Mouse (Mus musculus): ENCODE measurements around the gene Arl8b. TPM values are rescaled to one million over a fixed set of nuclear protein-coding genes. Genes with fewer than 3 reads are reported as not detected.

Arl8b gene
- total RNA-seq, 2 experiments from 2014 or later, result 112 to 122 TPM

DNA sequence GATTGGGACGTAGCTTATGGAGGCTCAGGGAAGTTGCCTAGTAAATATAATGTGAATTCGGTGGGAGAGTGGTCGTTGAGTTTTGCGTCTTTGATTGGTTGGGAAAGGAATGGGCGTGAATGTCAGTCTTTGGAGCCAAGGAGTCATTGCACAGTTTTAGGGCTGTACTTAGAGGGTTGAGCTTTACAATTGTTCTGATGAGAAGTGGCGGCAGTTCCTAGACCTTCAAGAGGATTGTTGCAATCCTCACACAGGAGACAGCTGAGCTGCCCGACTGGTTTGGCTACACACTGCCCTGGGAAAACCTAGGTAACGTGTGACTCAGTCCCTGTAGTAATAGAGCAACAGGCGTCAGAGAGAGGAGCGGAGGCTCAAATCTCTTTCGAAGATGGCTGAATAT, 1.2 kb downstream of the Arl8b start:
- intact Hi-C loops (cut with DNase I), result no loop called here
- DNase-seq, result no peak

DNA sequence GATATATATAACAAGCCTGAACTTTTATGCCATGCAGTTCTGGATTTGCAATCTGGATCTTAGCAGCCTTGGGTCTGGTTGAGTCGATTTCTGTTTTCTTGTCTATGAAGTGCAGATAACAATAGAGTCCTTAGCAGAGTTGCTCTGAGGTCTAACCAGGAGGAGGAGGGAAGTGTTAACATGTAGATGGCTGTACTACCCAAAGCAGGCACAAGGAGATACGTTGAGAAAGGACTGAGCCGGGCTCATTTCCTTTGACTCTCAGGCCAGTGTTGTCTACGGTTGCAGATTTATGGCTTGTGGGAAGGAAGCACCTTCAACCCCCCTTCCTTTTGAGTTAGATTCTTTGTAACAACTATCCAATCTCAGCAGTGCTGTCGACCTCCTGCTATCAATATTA, 1.9 kb downstream of the Arl8b start:
- DNase-seq, result no peak
- intact Hi-C loops (cut with DNase I), result no loop called here

DNA sequence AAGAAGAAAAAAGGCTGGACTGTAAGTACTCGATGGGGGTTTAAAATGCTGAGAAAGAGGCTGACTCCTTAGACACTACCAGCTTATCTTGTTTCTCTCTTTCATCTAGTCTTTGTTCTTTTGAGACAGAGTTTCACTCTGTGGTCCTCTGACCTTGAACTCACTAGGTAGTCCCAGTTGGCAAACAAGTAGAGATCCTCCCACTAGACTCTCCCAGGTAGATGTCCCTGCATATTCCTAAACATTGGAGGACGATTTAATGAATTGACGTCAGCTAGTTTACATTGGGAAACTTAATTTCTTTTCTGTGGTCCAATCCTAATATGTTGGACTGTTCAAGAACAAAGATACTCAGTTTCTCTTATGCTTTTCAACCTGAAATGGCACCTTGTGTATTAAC, 2.7 kb downstream of the Arl8b start:
- intact Hi-C loops (cut with DNase I), result no loop called here
- DNase-seq, result no peak

DNA sequence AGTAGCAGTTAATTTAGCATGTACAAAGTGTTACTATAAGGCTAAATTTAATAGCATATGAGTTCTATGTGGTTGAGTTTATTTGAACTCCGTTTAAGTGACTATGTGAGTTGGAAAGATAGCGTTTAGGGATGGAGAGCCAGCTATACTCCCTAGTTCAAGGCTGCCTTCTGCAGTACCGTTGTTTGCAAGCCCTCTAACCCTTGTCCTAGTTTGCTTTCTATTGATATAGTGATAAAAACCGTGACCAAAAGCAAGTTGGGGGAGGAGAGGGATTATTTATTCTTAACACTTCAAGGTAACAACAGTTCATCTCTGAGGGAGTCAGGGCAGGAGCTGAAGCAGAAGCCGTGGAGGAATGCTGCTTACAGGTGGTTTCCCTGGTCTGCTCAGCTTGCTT, 8.6 kb downstream of the Arl8b start:
- DNase-seq, result no peak
- intact Hi-C loops (cut with DNase I), result no loop called here

DNA sequence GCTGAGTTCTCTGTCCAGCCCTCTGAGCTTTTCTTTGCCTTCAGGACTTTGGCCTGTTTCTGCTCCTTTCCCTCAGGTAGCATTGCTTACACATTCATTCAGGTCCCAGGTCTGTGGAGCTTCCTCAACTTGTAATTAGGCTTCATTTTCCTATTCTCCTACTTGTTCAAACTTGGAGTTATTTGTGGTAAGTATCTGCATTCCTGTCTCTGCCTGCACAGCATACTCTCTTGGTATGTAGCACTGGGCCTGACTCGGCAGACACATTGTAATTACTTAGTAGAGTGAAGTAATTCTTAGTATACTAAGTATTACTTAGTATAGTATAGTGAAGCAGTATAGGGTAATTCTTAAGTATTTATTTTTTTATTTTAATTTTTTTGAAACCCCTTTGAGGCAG, 13.0 kb downstream of the Arl8b start:
- DNase-seq, result no peak
- intact Hi-C loops (cut with DNase I), result no loop called here

DNA sequence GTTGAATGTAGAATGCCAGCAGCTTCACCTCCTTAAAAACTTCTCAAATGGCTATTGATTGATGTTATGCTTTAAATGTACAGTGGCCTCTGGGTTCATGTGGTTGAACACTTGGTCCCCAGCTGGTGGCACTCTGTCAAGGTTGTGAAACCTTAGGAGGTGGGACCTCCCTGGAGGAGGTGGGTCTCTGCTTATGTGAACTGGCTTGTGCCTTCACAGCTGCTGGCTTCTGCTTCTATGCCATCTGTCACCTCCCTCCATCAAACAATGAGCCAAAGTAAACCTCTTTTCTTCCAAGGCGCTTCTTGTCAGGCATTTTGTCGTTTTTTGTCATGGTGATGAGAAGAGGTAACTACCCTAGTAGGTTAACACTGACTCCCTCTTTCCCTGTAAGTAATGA, 13.8 kb downstream of the Arl8b start:
- DNase-seq, result peak; percentile 39
- intact Hi-C loops (cut with DNase I), result no loop called here

DNA sequence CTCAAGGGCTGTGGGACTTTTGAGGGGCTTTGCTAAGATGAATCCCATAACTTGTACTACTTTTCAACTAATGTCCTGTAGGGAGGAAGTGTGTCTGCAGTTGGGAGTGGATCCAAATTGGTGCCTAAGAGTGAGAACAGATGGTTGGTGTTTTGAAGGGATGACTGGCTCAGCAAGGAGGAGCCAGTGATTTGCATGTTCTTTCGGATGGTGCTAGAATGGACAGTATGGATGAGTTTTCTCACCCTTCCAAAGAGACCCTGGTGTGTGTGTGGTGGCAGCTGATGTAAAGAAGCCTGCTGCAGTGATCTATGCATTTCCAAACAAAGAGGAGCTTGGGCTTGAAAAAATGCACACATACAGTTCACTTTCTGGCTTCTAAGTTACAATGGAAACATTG, 22.3 kb downstream of the Arl8b start:
- intact Hi-C loops (cut with DNase I), result no loop called here

DNA sequence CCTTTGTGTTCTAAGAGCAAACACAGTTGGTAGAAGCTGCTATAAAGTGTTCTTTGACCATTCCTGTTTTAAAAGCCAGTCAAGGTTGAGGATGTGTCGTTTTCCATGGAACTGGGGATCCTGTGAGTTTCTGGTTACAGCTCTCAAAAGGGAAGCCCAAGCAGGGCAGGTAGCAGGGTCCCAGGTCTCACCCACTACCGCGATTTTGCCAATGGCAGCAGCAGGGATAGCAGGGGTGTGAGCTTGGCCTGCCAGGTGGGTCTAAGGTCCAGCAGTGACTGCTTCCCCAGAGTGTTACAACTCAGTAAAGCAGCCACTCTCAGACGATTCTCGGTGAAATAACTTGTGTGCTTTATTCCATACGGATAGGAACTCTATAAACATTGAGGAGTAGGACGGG, 23.0 kb downstream of the Arl8b start:
- intact Hi-C loops (cut with DNase I), result no loop called here

More for the DNA sequence above, 22.3 kb downstream of the Arl8b start:
- DNase-seq, result no peak

DNA sequence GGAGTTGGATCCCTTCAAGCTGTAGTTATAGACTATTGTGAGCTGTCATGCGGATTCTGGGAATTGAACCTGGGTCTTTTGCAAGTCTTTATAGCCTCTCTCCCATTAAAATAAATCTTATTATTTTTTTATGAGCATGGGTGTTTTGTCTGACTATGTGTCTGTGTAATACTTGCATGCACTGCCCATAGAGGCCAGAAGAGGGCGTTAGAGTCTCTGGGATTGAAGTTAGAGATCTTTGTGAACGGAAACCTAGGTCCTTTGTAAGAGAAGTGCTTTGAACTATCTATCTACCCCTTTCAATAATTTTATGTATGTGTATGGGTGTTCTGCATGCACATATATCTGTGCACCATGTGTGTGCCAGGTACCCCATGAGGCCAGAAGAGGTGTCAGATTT, 24.5 kb downstream of the Arl8b start:
- intact Hi-C loops (cut with DNase I), result no loop called here

More for the DNA sequence above, 23.0 kb downstream of the Arl8b start:
- DNase-seq, result no peak

DNA sequence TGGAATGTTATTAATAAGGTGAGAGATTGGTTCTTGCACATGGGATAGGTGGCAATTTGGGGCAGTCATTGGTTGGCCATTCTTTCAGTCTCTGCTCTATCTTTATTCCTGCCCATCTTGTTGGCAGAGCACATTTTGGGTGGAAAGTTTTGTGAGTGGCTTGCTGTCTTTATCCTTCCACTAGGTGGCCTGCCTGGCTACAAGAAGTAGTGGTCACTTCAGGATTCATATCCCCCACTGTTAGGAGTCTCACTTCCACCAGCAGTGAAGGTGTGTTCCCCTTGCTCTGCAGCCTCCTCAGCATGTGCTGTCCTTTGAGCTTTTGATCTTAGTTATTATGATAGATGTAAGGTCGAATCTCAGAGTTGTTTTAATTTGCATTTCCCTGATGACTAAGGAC, 25.9 kb downstream of the Arl8b start:
- intact Hi-C loops (cut with DNase I), result no loop called here

More for the DNA sequence above, 24.5 kb downstream of the Arl8b start:
- DNase-seq, result no peak

DNA sequence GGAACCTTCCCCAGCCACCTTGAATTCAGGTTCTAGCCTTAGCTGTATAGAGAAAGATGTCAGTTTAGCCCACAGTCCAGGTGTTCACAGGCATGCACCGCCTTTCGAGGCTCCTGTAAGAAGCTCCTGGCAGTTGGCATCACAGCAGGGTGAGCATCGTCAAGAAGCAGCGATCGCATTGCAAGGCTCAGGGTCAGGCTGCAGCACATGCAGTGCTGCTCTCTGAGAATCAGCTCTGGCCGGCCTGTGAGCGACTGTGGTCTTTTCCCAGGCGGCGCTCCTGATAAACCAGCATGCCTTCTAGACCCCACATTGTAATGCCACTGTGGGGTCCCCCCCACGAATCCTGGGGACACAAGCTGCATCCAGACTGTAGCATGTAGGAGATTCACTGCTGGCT, 27.3 kb downstream of the Arl8b start:
- intact Hi-C loops (cut with DNase I), result no loop called here
- DNase-seq, result peak; percentile 8

More for the DNA sequence above, 25.9 kb downstream of the Arl8b start:
- no peak for DNase-seq

DNA sequence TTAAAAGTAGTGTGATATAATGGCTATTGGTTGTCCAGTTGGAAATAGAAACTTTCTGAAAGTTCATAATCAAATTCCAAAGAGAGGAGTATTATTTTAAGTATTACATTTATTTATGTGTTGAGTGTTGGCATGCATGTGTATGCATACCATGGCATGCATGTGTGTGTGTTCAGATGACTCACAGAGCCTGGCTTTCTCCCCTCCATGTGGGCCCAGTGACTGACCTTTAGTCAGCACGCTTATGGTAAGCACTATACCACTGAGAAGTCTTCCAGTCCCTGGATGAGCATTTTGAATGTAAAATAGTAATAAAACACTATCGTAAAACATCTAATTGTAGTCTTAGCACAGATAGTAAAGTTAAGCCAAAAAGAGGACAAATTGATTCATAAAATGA, 29.2 kb downstream of the Arl8b start:
- intact Hi-C loops (cut with DNase I), result no loop called here
- DNase-seq, result no peak

DNA sequence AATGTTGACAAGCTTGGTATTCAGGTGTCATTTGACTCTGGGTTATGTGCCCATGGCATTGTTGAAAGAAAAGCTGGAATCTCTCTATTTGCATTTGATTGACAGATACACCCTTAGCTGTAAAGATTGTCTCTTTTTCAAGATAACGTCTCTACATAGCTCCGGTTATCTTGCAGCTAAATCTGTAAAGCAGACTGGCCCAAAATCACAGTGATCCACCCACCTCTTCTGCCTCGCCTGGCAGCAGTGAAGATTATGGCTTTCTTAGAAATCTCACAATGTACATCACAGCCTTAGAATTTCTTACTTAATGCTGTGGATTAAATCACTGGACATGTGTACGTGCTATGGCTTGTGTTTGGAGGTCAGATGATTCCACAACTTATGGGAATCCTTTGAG, 34.6 kb downstream of the Arl8b start:
- intact Hi-C loops (cut with DNase I), result no loop called here
- DNase-seq, result no peak

DNA sequence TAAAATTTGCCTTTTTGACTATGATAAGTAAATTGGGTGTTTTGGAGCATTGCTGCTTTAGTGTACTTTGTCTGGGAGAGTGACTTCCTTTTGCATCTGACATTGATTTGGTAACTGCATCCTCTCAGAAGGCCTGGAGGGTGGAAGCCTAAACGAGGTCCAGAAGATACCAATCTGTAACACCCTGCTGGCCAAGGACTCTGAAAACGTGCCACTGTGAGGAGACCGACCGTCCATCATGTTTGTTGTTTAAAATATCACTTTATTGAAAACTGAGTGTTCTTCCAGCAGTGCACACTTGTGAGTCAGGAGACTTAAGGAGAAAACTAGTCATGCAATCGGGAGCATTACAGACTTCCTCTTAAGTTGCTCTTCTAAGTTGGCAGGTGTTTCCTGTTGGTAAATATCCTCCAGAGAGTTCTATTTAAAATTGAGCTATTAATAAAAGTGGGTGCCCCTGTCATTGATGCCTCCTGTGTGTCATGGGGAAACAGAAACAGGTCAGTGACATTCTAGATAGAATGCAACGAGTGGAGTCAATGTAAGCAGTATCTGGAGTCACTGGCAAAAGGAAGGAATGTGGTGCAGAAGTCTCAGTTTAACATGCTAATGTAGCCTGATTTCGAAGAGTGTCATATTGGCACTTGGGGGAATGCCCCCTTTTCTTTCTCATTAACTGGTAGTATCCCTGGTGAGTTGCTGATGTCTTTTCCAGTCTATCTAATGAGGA, 42.1 kb downstream of the Arl8b start:
- no peak for DNase-seq
- intact Hi-C loops (cut with DNase I), result no loop called here

DNA sequence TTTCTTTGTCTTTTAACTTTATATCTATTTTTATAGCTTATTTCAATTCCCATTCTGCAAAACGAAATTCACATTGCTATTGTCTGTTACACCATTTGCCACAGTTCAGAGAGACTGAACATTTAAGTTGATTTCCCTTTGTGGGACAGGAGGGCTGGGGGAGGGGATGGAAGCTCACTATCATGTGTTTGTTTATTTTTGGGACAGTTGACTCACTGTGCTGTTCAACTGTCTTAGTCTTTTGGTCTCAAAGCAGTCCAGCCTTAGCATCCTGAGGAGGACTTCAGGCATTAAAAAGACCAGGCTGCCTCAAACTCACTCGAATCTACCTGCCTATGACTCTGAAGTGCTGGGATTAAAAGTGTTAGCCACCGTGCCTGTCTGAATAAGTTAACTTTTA, 43.2 kb downstream of the Arl8b start:
- no peak for DNase-seq
- intact Hi-C loops (cut with DNase I), result no loop called here

DNA sequence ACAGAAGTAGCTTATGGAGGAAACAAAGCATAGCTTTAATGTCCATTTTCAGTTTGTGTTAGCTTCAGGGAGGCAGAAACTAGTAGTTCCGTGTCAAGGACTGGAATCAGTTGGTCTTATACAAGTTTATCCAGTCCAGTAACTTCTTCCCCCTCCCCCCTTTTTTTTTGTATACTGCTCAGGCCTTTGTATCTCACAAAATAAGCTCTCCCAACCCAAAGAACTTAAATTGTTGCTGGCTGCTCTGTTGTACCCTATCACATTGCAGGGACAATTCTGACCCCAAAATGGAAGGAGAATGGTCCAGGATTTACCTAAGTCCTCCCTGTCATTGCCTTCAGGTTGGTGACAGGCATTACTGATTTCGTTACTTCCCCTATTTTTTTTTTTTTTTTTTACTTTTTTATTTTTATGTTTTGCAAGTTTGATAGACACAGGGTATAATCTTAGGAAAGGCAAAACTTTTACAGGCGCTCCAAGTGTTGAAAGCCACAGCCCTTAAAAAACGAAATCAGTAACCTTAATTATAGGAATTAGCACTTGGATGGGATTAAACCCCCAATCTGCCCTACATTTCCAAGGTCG, 44.5 kb downstream of the Arl8b start:
- intact Hi-C loops (cut with DNase I), result no loop called here
- no peak for DNase-seq

DNA sequence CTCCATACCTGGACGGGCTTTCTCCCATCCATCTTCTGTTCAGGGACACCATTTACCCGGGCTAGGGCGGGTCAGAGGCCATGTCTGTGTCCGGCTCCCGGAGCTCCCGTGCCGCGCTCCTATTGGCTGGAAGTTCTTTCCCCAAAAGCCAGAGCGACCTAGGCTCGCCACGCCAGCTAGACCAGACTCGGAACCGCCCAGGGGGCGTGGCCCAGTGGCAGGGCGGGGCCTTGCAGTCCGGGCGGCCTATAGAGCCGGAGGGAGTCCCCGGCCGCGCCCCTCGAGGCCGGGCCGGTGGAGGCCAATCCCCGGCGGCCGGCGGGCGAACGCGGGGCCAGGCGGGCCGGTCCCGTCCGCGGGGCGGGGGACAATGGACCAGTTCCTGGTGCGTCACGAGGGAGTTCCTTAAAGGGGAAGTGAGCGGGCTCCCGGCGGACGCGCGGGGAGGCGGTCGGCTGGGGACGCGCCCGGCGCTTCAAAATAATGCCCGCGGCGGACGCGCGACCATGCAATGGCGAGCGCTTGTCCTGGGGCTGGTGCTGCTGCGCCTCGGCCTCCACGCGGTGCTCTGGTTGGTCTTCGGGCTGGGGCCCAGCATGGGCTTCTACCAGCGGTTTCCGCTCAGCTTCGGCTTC, 45.5 kb downstream of the Arl8b start, which contains the start of gene Edem1:
Gene Edem1 (plus strand): TSS at position 408 of the 635 bp plus-strand sequence.
- peak; percentile 96 for DNase-seq
- intact Hi-C loops (cut with DNase I), result no loop called here

DNA sequence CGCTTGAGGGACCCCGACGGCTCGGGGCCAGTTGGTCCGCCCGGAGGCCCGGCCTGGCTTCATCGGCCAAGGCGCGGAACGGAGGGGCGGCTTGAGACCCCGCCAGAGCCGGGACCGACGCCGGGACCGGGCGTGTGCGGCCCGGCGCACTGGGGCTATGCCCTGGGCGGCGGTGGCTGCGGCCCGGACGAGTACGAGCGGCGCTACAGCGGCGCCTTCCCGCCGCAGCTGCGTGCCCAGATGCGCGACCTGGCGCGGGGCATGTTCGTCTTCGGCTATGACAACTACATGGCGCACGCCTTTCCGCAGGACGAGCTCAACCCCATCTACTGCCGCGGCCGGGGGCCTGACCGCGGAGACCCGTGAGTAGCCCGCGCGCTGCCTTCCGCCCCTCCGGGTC, 46.0 kb downstream of the Arl8b start:
- DNase-seq, result peak; percentile 27
- intact Hi-C loops (cut with DNase I), result no loop called here

DNA sequence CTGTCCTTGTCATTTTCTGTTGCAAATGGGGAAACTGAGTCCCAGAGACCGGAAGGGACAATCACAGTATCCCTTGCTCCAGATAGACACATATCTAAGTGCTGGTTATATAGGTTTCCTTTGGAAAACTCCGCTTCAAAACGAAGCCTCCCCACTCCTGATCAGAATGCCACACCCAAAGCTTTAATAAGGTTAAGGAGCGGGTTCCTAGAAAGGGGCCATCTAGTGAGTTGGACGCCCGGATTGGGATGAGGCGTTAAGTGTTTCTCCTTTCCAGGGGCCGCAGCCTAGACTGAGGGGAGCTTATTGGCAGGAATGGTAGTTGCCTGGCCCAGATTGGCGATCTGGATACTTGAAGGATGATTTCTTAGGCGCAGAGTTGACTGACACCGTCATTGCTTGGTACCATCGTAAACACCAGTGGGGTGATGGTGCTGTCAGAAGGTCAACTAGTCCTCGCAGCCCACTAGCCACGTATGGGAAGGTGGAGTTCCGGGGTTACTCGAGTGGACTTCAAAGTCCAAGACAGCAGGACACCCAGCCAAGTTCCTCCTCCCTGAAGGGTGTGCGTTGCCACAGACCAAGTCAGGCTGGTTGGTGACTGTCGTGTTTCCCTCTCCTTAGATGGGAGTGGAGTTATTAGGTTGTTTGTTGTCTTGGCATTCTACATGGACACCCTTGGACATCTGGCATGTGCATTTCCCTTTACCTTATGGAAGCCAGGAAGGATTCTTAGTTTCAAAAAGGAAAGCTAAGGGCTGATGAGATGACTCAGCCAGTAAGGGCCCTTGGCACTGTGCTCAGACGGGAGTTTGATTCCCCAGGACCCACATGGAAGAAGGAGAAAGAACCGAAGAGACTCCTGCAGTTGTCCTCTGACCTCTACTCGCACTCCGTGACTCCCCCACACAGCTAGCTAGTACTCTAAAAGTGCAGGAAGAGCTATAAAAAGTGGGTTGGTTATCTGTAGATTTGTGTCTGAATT, 46.8 kb downstream of the Arl8b start:
- DNase-seq, result no peak
- intact Hi-C loops (cut with DNase I), result no loop called here

DNA sequence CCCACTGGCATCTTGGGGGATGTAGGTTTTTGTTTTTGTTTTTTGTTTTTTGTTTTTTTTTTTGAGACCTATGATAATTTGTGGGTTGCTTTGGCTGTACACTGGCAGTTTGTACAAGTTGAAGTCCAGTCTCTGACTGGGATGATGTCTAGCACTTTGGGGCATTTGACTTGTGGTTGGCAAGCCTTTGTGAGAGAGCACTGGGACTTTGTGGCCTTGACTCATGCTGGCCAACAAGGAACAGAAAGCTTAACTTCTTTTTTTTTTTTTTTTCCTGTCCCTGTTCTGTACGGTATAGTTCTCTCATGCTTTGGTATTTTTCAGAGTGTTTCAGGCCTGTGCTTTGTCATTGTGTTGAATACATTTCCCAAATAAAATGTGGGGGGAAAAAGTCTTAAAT, 49.3 kb downstream of the Arl8b start:
- no peak for DNase-seq
- intact Hi-C loops (cut with DNase I), result no loop called here

DNA sequence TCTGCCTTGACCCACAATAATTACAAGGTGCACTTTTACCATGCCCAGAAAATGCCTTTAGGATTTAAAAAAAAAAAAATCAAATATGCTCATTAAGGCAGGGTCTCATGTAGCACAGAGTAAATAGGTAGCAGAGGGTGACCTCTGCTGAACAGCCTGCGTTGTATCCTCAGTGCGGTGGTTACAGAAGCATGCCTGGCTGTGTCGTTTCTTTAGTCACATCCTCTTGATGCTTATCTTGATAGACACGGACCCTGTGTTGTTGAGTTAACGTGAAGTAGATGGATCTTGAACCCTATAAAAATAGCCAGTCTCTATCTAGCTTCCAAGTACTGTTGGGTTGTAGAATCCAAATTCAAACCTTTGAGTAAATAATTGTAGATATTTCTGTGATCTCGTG, 50.1 kb downstream of the Arl8b start:
- DNase-seq, result no peak
- intact Hi-C loops (cut with DNase I), result no loop called here

Measured in left cerebral cortex, postnatal 4 days (tissue).